Mouse (Mus musculus) bone marrow, adult 2 months (tissue): ENCODE results near the gene Xlr4a.
A peak's percentile ranks its signal among the peaks of the same experiment; 100 is the strongest.

Source experiments
- CTCF ChIP-seq: fragments of 200-500 bp; IDR thresholded peaks from 2 replicates; pipeline ENCODE4 v1.5.1; 2011; ENCODE audit warnings: low read length, control low read depth; ENCODE audit not compliant: control insufficient read depth, insufficient read depth
- POLR2A ChIP-seq: fragments of 200-500 bp; IDR thresholded peaks from 2 replicates; pipeline ENCODE4 v1.6.1; 2011; ENCODE audit warnings: low read depth, mild to moderate bottlenecking, control low read depth, low read length, borderline replicate concordance; ENCODE audit not compliant: control insufficient read depth

GRCm38 (mm10) chrX:73053860-73054563 is 28.3 kb downstream of the Xlr4a start:
- TF ChIP-seq CTCF (peak; percentile 92), POLR2A (no peak)
